Mouse (Mus musculus): ENCODE results near the gene Pcsk2. TPM values are rescaled to one million over a fixed set of nuclear protein-coding genes. Genes with fewer than 3 reads are reported as not detected.

The Pcsk2 gene
- polyA plus RNA-seq, 2 experiments from 2014 or later: not detected

DNA sequence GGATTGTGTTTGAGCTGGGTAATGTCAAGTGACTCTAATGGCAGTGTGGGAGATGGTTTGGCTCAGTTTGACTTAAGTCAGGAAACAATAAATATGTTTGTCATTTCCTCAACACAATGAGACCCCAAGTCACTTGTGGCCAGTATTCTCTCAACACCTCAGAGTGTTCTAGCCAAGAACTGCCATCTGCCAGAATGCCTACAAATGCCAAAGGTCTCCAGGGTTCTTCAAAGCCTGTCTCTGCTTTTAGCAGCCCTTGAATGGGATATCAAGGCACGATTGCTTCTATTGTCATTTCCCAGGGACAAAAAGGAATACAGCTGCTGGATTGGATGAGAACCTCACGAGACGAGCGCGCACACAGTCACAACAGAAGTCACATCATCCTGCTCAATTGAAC lies 100.0 kb downstream of the Pcsk2 start:
- no peak for ATAC-seq

DNA sequence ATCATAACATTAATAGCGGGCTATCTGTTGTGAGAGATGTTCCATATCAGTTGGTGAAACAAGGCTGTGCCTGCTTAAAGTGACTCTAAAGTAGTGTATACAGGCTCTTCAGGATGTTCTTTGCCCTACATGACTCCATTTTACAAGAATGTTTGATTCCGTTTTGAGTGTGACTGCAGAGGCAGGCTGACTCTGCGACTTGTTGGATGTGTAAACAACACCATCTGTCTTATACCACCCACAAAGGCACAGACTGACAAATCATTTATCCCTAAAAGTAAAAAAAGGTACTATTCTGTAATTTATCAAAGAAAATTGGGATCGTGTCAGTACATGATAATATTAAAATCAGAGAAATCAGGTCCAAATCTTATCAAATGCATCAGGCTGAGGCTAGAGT lies 108.7 kb downstream of the Pcsk2 start:
- ATAC-seq: no peak

DNA sequence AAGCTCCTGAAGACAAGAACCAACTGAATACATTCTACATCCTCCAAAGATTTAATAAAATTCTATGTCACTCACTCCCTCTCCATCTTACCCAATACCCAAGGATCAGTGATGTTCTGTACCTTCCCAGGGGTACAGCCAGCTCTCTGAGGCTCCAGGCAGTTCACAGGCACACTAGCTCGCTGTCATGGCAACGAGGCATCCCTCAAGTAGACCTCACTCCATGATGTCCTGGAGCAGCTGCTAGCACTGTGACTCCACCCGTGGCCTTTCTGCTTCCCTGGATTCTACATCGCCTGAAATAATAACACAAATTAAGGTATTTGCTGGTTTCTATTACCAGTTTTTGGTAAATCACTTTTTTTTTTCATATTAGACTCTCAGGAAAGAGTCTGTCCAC lies 111.0 kb downstream of the Pcsk2 start:
- ATAC-seq: no peak

DNA sequence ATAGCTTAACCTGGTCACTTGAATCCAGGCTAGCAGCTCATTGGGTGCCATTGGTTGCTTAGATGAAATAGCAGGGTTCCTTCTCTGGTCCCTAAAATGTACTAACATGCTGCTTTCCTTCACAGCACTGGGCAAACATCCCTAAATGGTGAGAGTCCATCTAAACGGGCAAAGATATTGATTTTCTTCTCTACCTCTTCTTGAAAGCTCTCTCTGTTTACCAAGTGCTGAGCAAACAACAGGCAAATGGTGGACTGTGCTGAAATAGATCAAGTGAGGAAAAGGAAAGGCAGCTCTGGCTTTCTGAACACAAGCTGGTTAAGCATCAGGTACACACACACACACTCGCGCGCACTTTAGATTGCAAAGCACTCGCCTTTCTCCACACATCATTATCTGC lies 120.8 kb downstream of the Pcsk2 start:
- ATAC-seq: no peak

DNA sequence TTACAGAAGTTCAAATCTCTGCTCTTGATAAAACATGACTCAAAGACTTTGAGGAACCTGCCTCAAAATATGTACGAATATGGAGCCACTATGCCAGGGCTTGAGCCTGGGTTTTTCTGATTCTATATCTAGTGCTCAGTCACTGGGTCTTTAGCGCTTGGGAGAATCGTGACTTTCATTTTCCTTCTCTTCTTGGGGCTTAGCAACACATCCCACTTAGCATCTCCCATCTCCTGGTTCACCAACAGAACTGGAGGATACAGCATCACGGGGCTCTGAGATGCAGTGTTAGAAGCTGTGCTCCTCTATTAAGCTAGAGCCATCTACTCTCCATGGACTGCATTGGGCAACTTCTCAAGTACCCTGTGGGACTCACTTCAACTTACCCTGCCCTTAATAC lies 131.9 kb downstream of the Pcsk2 start:
- ATAC-seq: no peak

DNA sequence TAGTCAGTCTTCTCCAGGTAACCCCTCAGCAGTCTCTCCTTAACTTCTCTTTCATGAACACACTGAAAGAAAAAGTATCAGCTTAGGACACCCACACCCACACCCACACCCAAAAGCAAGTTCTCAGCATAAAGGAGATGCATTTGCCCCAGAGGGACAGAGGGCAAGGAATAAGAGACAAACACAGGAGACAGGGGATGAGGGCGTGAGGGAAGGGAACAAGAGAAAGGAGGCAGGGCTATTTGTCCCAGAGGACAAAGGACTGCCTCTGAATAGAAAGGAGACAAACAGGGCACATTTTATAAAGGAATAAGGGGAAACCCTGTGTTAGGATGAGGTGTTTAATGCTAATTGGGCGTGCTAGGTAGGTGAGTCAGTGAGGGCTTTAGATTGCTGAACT lies 133.6 kb downstream of the Pcsk2 start:
- no peak for ATAC-seq

DNA sequence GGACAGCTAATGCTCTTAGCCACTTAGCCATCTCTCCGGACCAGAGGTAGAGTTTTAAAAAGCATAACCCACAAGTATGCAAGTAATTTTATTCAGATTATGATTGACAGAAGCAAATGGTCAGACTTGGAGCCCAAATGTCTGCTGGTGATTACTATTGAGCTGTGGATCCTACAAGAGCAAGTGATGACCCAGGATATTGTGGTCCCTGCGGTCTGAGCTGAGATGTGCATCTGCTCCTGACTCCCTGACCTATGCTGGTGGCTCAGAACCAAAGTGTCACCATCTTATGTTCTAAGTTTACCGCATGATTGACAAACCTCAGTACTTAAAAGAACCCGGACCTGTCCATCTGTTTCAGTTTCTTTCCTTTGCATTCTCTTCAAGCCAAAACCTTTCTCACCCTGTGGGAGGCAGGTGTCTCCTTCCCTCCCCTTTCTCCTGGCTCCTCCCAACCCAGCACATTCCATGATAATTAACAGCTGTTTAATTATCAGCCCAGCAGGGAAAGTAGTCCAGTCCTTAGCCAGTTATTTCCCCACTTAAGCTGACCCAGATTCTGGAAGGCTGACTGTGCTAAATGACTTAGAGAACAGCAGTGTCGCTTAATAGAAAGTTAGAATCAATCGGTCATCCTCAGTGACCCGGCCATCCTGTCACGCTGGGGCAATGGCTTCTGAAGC lies 136.1 kb downstream of the Pcsk2 start:
- no peak for ATAC-seq

DNA sequence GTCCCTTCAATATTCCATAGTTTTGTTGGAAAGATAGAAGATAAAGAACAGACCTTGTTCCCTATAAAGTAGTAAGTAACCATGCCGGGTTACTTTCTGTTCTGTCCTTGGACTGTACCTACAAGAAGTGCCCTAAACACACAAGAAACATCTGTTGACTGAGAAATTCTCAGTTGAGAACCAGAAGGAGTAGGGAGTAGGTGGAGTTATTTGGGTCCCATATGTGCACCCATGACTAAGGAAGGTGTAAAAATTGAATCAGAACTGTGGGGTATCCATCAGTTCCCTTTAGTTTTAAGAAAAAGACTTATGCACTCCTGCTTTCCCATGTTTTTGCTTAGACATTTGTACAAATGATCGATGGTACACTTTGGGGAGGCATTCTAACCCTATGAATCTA lies 137.6 kb downstream of the Pcsk2 start:
- ATAC-seq: no peak

DNA sequence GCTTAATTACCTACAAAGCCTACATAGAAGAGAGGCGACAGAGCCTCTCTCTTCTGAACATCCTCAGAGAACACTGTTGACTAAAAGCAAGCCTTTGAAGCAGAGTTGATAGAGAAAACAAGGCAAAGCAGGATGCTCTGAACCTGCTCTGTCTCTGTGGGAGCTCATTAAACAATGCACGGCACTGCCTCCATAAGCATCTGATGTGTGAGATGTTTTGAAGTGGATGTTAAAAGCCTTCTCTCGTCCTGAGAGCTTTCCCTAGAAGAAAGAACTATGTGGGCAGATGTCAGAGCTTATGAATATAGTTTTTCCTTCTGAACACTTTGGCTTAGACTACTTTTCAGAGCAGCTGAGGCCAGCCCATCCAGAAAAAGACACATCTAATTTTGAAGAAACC lies 145.3 kb downstream of the Pcsk2 start:
- no peak for ATAC-seq

DNA sequence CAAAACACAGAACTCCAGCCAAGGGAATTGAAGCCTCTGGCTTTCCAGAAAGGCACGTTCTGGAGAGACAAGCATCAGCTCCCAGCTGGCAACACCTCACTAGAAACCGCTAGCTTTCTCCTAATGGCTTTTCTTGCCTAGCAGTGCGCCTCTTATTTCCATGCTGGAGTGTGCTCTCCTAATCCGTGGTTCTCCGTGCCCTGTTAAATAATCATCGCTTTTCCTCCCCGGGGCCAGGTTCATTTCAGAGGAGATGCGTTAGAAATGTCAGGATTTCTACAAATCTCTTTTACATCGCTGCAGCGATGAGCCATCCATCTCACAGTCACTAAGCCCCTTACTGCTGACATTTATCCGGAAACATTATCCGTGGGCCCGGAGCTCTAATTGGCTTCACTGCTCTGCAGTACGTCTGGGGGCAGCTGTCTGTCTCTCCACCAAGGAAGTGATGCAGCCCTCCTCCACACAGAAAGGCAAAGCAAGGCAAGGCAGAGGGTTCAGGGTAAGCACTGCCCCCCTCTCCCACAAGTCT lies 150.1 kb downstream of the Pcsk2 start:
- no peak for ATAC-seq

DNA sequence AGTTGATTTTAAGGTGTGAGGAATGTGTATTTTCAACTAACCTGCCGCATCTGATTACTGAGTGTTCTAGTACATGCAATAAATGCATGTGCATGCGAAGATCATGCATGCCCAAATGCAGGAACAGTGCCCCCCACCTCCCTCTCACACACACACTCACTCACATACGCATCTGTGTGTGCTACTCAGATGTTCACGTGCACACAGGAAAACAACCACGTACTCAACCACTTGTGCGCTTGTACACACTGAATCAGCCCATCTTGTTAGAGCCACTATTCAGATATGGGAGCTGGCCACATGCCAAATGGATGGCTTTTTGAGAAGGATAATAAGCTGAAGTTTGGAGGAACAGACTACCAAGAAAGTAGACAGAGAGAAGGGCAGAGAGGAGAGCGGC lies 150.7 kb downstream of the Pcsk2 start:
- no peak for ATAC-seq

DNA sequence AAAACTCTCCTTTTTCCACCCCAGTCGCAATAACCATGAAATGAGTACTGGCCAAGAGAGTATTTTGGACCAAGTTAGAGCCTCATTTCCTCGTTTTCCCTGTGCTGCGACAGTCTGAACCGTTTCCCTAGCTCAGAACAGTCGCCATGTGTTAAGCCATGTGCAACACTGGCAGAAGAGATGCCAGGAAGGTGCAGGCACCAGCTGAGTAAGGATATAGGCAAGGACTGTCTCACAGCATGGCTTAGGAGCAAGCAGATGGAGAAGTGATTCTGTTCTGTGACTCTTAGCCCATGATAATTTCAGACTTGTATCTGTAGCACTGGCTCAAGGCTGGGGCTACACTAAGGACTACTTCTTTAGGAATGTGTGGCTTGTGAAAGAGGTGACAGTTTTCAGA lies 155.2 kb downstream of the Pcsk2 start:
- ATAC-seq: no peak

DNA sequence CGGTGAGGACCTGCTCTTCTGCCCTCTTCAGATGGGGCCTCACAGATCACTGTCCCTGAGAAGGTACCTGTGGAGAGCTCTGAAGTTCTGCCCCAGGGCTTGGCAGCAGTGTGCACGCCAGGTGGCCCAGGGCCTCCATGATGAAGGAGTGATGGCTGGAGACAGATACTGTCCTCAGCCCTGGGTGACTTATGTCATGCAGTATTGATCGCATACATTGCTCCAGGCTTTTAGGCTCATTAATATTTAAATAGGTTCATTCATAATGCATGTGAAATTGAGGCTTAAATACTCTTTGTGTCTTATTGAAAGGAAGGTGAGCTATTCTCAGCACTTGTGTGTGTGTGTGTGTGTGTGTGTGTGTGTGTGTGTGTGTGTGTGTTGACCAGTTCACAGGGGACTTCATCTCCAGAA lies 157.0 kb downstream of the Pcsk2 start:
- ATAC-seq: no peak

DNA sequence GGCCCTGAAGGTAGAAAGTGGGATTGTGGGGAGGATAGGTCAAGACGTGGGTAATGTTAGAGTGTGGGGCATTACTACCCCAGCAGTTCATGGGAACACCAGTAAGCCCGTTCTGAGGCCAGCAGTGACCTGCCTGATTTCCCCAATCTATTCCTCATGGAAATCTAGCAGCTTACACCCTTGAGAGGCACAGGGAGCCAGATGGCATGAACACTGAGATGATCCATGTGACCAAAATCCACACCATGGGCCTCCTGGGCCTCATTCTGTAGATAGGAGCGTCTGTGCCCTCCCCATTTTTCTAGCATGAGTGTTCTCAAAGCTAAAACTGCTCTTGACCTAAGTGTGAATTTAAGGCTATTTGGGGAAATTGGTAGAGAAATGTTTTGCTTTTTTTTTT lies 162.2 kb downstream of the Pcsk2 start:
- ATAC-seq: no peak

DNA sequence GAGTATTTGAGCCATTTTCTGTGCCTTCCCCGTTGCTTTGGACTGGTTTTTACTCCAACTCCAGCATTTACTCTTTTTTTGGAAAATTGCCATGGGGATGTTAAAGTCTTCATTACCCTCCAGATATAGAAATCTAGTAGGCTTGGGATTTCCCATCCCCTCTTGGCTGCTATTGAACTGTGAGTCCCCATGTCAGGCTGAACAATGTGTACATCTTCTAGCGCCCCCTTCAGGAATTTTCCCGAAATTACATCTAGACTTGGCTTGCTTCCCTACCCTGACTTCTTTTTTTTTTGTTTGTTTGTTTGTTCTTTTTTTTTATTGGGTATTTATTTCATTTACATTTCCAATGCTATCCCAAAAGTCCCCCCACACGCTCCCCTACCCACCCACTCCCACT lies 163.3 kb downstream of the Pcsk2 start:
- no peak for ATAC-seq

DNA sequence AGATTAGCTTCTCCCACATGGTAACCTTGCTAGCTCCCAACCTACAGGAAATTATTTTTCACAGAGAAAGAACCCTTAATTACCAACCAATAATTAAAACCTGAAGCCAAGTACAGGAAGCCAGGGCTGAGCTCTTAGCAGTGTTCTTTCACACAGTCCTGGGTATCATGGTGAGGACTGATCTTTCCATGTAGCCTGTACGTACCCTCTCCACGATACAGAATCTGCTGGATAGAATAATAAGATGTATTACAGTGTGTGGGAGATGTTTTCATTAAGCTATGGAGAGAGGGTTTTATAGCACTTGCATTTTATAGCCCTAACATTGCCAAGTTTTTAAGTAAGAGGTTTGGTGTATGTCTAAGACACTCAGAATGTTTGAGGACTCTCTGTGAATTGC lies 164.0 kb downstream of the Pcsk2 start:
- no peak for ATAC-seq

DNA sequence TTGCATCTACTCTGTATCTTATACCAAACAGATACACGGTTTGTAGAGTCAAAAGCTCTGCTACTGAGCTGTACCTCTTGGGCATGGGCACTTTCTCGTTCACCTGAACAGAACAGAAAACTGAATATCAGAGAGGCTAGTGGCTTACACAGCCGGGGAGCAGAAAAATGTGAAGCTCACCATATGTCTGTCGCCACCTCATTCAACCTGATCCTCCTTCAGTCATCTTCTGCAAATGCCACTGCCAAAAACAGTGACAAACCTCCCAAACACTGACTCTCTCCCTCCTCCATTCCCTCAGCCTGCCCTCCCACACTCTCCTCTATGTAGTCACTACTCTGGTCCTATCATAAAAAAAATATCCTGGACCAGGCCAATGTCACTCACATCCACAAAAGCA lies 165.9 kb downstream of the Pcsk2 start:
- ATAC-seq: no peak

DNA sequence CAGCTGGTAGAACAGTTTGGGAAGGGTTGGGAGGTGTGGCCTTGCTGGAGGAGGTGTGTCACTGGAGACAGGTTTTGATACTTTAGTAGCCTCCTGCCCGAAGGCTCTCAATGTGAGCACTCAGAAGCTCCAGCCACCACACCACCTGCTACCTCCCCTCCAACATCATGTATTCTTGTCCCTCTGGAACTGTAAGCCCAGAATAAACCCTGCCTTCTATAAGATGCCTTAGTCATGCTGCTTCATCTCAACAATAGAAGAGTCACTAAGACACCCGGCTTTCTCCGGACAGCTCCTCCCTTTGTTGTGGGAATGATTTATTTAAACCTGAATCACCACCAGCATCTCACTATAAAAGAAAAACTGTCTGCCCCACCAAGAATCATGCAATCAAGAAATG lies 166.9 kb downstream of the Pcsk2 start:
- ATAC-seq: no peak

DNA sequence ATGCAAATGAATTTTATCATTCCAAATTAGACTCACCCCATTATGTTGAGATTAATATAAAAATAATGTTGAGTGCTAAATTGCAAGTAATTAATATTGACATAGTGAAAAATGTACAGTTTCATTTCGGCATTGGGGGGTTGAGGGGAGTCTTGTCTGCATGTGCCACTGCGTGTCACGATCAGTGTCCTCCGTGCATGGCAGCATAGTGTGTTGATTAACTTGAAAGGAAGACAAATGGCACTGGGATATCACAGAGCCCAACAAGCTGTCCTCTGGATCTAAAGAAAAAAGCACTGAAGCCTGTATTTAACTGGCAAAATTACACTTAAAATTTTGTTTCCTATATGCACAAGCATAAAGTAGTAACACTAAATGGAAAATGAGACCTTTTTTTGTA lies 167.9 kb downstream of the Pcsk2 start:
- ATAC-seq: no peak

DNA sequence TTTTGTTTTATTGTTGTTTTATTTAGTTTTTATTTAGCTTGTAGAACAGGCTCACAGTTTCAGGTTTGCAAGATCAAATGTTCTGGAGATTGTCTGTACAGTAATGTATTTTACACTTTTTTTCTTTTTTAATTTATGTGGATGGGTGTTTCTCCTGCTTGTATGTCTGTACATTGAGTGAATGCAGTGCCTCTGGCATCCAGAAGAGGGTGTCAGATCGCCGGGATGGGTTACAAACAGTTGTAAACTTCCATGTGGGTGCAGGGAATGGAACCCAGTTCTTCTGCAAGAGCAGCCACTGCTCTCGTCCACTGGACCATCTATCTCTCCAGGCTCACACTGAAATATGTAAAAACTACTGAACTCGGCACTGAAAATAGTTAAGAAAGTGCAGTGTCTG lies 169.2 kb downstream of the Pcsk2 start:
- no peak for ATAC-seq

DNA sequence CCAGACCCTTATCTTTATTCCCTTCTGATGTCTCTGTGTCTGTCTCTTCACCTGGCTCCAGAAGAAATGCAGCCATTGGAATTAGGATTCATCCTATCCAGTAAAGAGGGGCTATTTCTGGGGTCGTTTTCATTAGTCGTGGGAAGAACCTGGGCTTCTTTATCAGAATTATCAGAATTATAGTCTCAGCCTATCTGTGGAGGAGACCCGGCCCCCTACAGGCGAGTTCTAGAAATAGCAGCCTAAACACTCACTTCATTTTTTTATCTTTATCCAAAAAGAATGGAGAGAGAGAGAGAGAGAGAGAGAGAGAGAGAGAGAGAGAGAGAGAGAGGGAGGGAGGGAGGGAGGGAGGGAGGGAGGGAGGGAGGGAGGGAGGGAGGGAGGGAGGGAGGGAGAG lies 177.3 kb downstream of the Pcsk2 start:
- no peak for ATAC-seq

DNA sequence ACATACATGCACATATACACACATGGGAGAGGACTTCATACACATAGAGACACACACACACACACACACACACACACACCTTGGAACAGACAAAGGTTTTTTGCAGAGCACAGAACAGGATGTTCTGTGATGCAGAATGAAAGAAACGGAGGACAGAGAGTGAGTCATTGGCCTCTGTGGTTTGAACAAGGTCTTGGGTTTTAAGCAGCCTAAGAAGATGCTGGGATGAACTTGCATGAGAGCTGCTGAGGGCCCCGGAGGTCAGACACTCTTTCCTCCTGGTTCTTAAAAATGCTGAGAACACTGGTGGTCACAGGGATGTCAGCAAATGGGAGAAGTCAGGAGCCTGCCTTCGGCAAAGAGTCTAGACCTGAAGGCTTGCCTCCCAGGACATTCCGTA lies 178.1 kb downstream of the Pcsk2 start:
- no peak for ATAC-seq

DNA sequence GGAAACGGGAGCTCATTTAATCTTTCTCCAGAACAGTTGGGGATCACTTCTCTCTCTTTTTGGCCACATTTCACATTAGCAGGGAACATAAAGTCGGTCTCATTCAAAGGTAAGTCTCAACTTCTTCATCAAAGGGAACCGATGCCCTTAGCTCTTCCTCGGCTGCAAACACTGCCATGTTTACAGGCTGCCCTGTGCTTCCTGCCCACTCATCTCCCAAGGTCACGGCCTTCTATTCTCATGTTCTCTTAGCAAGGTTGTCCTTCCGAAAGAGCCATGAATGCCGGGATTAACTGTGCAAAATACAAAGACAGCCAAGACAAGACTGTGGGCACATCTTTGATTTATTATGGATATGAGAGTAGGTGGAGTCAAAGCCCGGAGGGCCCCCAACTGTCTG lies 178.8 kb downstream of the Pcsk2 start:
- no peak for ATAC-seq

DNA sequence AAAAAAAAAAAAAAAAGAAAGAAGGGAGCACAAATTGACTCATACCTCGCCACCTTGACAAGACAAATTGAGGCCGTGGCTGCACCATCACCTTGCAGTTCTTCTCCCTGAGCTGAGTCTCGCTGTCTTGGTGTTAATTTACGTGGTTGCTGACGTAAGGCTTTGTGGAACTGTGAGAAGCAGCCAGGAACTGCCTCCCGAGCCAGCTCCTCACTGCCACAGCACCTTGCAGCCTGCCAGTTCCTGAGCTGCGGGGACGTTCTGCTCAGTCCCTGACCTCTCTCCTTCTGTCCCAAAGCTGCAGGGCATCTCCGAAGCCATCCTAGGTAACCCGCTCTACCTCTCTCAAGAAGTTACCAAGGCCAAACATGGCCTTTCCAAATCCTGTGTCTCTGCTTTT lies 186.5 kb downstream of the Pcsk2 start:
- ATAC-seq: no peak

DNA sequence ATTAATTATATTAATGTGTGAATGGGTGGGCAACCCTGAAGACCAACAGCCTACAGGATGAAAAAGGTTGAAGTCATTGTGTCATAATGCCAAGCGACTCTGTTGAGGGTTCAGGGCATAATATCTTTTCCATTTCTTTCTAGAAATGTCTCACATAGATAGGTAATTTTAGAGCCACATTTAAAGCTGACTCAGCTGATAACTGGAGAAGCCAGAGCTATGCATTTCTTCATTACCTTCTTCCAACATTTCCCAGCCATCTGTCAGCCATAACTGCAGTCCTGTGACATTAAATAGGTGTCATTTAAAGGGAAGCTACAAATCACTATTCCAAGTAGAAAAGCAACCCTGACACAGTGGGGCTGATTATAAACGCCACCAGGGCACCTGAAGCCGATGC lies 189.5 kb downstream of the Pcsk2 start:
- no peak for ATAC-seq
